In genomic region chr2:164725895-164726619, GRCm38 (mm10) we compare ENCODE assay signal across 8 mouse cellular contexts. TPM values are rescaled to one million over a fixed set of nuclear protein-coding genes. Genes with fewer than 3 reads are reported as not detected.
A peak's percentile ranks its signal among the peaks of the same experiment; 100 is the strongest.
DNase-seq lines count a peak whose midpoint lies in the region; ATAC-seq lines count a peak whose summit lies in the region.
"Had no signal": no experiment of that assay in that cellular context is flagged by ENCODE, and none has a peak within 500 bp of the region (broad histone marks: within the 10 kb centered on the region; RNA-seq: fewer than 3 reads in every experiment).

No protein-coding gene starts in this region.

- DNase-seq in ES-CJ7 (ENCODE audit: low read depth, low spot score) (peak; percentile 61), adipocyte (ENCODE audit: low spot score) (peak; percentile 81)
- peak; percentile 58 for DNase-seq in embryo, embryonic 9.5 days (ENCODE audit: extremely low spot score)
- peak; percentile 36 to 40 for DNase-seq in layer of hippocampus, postnatal 36 days
- DNase-seq in lung, postnatal 36 days = peak; percentile 85
- peak; percentile 44 for DNase-seq in spleen, adult 12 weeks (ENCODE audit: low spot score)

- ATAC-seq in hematopoietic stem cell, adult 5-6 weeks (replicated peaks in 1 of 2; ENCODE audit: insufficient read depth in 1 of 2, low FRiP score in 2 of 2, low TSS enrichment in 1 of 2, low read depth in 1 of 2, poor library complexity in 2 of 2, severe bottlenecking in 2 of 2) = peak; percentile 42 to 68; a peak in 2 of 4 replicates

RNA-seq across cellular contexts. Expression of gene Spint5, which starts 11.0 kb away (rescaled TPM):
- total RNA-seq in hematopoietic stem cell, adult 5-6 weeks (2017) = not detected in 2 replicates
- not detected for total RNA-seq in layer of hippocampus, postnatal 36 days (2021)
- total RNA-seq: layer of hippocampus, adult 8-10 months had no signal

RNA-seq across cellular contexts. Expression of gene Wfdc3, which starts 19.7 kb away (rescaled TPM):
- total RNA-seq in hematopoietic stem cell, adult 5-6 weeks (2017) = 1.6 and 1.9 TPM in 2 replicates
- total RNA-seq in layer of hippocampus, postnatal 36 days (2021) = 1 to 10 TPM; 1.5 to 2.2 TPM

RNA-seq across cellular contexts. Expression of gene Dnttip1, which starts 19.7 kb away (rescaled TPM):
- 22.9 and 31.3 TPM in 2 replicates for total RNA-seq in hematopoietic stem cell, adult 5-6 weeks (2017)
- total RNA-seq in layer of hippocampus, postnatal 36 days (2021) = 10 to 100 TPM; 34.0 to 37.7 TPM

RNA-seq across cellular contexts. Expression of gene Spint4, which starts 27.8 kb away (rescaled TPM):
- not detected in 2 replicates for total RNA-seq in hematopoietic stem cell, adult 5-6 weeks (2017)
- total RNA-seq in layer of hippocampus, postnatal 36 days (2021) = not detected
- total RNA-seq: layer of hippocampus, adult 8-10 months had no signal

RNA-seq across cellular contexts. Expression of gene Wfdc13, which starts 41.1 kb away (rescaled TPM):
- total RNA-seq in hematopoietic stem cell, adult 5-6 weeks (2017) = not detected in 2 replicates
- not detected for total RNA-seq in layer of hippocampus, postnatal 36 days (2021)
- total RNA-seq: layer of hippocampus, adult 8-10 months had no signal

Comparison
In these comparisons a context has a peak if more than half of its experiments do, and no peak if none do; other contexts are left out.
1. Peak in every context shown above with its lines: DNase-seq and ATAC-seq.